Mouse (Mus musculus) megakaryocyte, embryonic 14.5 days (primary cell): ENCODE measurements around the gene Ccdc9. TPM values are rescaled to one million over a fixed set of nuclear protein-coding genes. Genes with fewer than 3 reads are reported as not detected.

Source experiments
- H3K27me3 ChIP-seq: replicated peaks from 2 replicates; pipeline ENCODE3; 2012; ENCODE audit warnings: inconsistent platforms
- H3K36me3 ChIP-seq: replicated peaks from 2 replicates; pipeline ENCODE3; 2012; ENCODE audit warnings: low read length, inconsistent platforms, mixed read lengths
- H3K4me1 ChIP-seq: 2 replicates; pipeline ENCODE4 v1.6.1; 2012; ENCODE audit warnings: inconsistent platforms
- H3K4me3 ChIP-seq: replicated peaks from 2 replicates; pipeline ENCODE3; 2012; ENCODE audit warnings: moderate library complexity, mild to moderate bottlenecking, inconsistent platforms
- H3K9me3 ChIP-seq: 2 replicates; pipeline ENCODE4 v1.6.1; 2012; ENCODE audit warnings: inconsistent platforms
- FLI1 ChIP-seq: IDR thresholded peaks from 2 replicates; pipeline ENCODE4 v1.6.1; 2012; ENCODE audit warnings: low read length, inconsistent platforms, mixed read lengths
- GATA1 ChIP-seq: IDR thresholded peaks from 3 replicates; pipeline ENCODE4 v1.6.1; 2012; ENCODE audit warnings: mixed read lengths, low read length, inconsistent platforms, borderline replicate concordance
- polyA plus RNA-seq: library from polyadenylated mRNA; stranded (reverse); fragments of >175 nt; gene quantifications from 2 replicates; pipeline ENCODE4 v1.2.3, GENCODE M21; 2012; ENCODE audit warnings: low replicate concordance; ENCODE audit not compliant: insufficient read depth

Gene Ccdc9
- polyA plus RNA-seq, 1 experiment, result 101 TPM

- peaks cover 5% of the 10 kb centered on the region for H3K9me3 ChIP-seq
- H3K27me3 ChIP-seq, result no peaks in the 10 kb centered on the region
- H3K36me3 ChIP-seq, result peaks cover 46% of the 10 kb centered on the region
- TF ChIP-seq GATA1 (no peak), FLI1 (no peak)
- H3K4me3 ChIP-seq, result peak overlapping the region; percentile 93
- peaks cover 48% of the 10 kb centered on the region for H3K4me1 ChIP-seq
These were observed 1.1 kb downstream of the Ccdc9 start for GRCm38 (mm10) chr7:16285450-16286025.

- no peak for TF ChIP-seq FLI1
- no peak for TF ChIP-seq GATA1
- Histone ChIP-seq H3K27me3 (no peaks in the 10 kb centered on the region), H3K36me3 (peaks cover 52% of the 10 kb centered on the region), H3K9me3 (peaks cover 5% of the 10 kb centered on the region), H3K4me3 (peak overlapping the region; percentile 93), H3K4me1 (peaks cover 49% of the 10 kb centered on the region)
These were observed 1.7 kb downstream of the Ccdc9 start for GRCm38 (mm10) chr7:16284904-16285303.

DNA sequence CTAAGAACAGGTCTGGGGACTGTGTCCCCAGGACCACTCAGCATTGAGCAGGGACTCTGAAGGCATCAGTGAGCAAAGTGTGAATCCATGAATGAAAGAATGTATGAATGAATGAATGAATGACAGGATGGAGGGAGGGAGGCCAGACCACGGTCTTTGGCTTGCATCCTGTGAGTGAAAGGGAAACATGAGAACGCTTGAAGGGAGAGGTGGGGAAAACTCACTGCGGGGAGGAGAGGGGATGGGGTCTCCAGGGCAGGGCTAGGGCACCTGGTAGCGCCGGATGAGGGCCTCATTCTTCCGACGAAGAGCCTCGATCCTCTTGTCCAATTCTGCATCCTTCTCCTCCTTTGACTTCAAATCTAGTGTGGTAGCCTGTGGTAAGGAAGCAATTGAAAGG lies 2.6 kb downstream of the Ccdc9 start:
- H3K4me1 ChIP-seq, result peaks cover 49% of the 10 kb centered on the region
- peaks cover 60% of the 10 kb centered on the region for H3K36me3 ChIP-seq
- H3K4me3 ChIP-seq, result no peak overlapping the region
- H3K27me3 ChIP-seq, result no peaks in the 10 kb centered on the region
- no peak for TF ChIP-seq GATA1
- TF ChIP-seq FLI1, result no peak
- peaks cover 5% of the 10 kb centered on the region for H3K9me3 ChIP-seq

- Histone ChIP-seq H3K4me3 (no peak overlapping the region), H3K27me3 (no peaks in the 10 kb centered on the region), H3K36me3 (peaks cover 73% of the 10 kb centered on the region), H3K9me3 (no peaks in the 10 kb centered on the region), H3K4me1 (peaks cover 53% of the 10 kb centered on the region)
- TF ChIP-seq GATA1 (no peak), FLI1 (no peak)
These were observed 4.3 kb downstream of the Ccdc9 start for GRCm38 (mm10) chr7:16282334-16282733.

DNA sequence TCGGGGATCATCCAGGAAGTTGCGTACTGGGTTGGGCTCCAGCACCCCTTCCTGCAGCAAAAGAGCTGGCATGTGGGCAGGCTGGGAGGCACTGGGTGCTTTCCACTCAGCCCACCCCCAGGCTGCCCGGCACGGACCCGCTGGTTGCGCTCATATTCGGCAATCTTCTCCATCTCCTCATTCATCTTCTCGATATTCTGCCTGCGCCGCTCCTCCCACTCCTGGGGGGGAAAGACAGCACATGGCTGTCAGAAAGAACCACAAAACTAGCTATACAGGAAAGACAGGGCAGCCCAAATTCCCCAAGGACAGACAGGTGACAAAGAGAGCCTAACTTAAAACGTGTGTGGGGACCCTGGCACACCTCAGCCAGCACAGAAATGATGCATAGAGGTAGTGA lies 5.9 kb downstream of the Ccdc9 start:
- H3K9me3 ChIP-seq, result no peaks in the 10 kb centered on the region
- H3K4me1 ChIP-seq, result peaks cover 68% of the 10 kb centered on the region
- no peak overlapping the region for H3K4me3 ChIP-seq
- H3K27me3 ChIP-seq, result no peaks in the 10 kb centered on the region
- TF ChIP-seq FLI1 (no peak), GATA1 (no peak)
- peaks cover 89% of the 10 kb centered on the region for H3K36me3 ChIP-seq

DNA sequence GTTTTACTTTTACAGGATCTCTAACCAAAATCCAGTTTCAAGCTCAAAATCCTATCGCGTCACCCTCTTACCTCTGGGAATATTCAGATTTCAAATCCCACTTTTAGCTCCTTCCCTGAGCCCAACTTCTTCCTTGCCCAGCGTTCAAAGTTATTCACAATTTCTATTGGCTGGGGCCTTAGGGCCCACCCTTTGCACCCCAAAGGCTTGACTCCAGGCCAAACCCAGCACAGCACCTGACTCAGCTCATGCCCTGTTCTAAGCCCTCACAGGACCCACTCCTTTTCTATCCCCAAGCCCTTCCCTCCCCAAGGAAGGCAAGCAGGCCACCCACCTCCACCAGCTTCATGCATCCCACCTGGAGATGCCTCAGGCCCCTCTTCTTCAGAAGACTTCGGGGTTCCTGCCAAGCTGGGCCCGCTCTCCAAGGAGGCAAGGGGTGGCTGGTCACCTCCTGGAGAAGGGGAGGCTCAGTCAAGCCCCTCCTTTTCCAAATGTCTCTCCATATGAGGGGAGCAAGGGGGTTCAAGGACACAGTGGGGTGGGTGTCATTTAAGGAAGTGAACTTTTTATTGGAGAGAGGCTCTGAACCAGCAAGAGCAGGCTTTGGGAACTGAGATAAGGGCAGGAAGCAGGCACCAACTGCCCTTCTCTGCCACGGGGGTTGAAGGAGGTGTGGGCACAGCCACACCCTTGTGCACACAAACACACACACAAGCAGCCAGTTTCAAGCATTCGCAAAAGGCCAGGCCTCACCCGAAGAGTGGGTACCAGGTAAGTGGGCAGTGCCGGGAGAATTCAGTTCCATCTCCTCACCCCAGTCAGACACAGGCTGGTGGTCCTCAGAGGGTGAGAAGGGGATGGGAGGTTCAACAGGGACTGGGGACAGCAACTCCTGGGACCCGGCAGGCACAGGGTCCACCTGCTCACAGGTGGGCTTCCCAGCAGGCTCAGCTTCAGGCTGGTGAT lies 11.4 kb downstream of the Ccdc9 start:
- Histone ChIP-seq H3K36me3 (peaks cover 69% of the 10 kb centered on the region), H3K27me3 (no peaks in the 10 kb centered on the region), H3K9me3 (no peaks in the 10 kb centered on the region), H3K4me1 (peaks cover 68% of the 10 kb centered on the region), H3K4me3 (peak overlapping the region; percentile 99)
- TF ChIP-seq GATA1, result no peak
- no peak for TF ChIP-seq FLI1

- Histone ChIP-seq H3K4me1 (peaks cover 76% of the 10 kb centered on the region), H3K27me3 (no peaks in the 10 kb centered on the region), H3K9me3 (no peaks in the 10 kb centered on the region), H3K36me3 (peaks cover 62% of the 10 kb centered on the region), H3K4me3 (peak overlapping the region; percentile 99)
- TF ChIP-seq GATA1 (no peak), FLI1 (no peak)
These were observed 12.8 kb downstream of the Ccdc9 start for GRCm38 (mm10) chr7:16273766-16274140.

- 0 out of 3 replicates have a peak, but pooled peaks have one; percentile 38 for TF ChIP-seq GATA1
- TF ChIP-seq FLI1, result no peak
- Histone ChIP-seq H3K4me3 (peak within 1 kb of the TSS; percentile 99), H3K36me3 (peaks cover 62% of the 10 kb centered on the region), H3K9me3 (no peaks in the 10 kb centered on the region), H3K27me3 (no peaks in the 10 kb centered on the region), H3K4me1 (peaks cover 73% of the 10 kb centered on the region)
These were observed 13.4 kb downstream of the Ccdc9 start, which contains the start of gene Inafm1 for GRCm38 (mm10) chr7:16273081-16273765. Gene Inafm1 (minus strand): TSS chr7:16273617.

GRCm38 (mm10) chr7:16272681-16273080 lies 13.9 kb downstream of the Ccdc9 start:
- no peak for TF ChIP-seq GATA1
- no peak for TF ChIP-seq FLI1
- H3K4me1 ChIP-seq, result peaks cover 72% of the 10 kb centered on the region
- no peaks in the 10 kb centered on the region for H3K9me3 ChIP-seq
- no peaks in the 10 kb centered on the region for H3K27me3 ChIP-seq
- H3K36me3 ChIP-seq, result peaks cover 60% of the 10 kb centered on the region
- peak overlapping the region; percentile 99 for H3K4me3 ChIP-seq
